Mouse (Mus musculus): ENCODE measurements at regions not wholly inside any gene's neighbourhood (a gene's known extent, or its start where the extent isn't known, plus 50 kb on each side); places are given as distances from the start of the nearest gene placed in this dataset.

- TF ChIP-seq JUND (conservative IDR thresholded peaks at IDR 0.05; ENCODE audit: low read depth, low read length): no peak
- no peak for TF ChIP-seq POLR2A (IDR thresholded peaks at IDR 0.05; ENCODE audit: low read depth, low read length)
- TF ChIP-seq TCF12 (IDR thresholded peaks at IDR 0.05; ENCODE audit: low read depth, low read length): no peak
- no peak for TF ChIP-seq ZKSCAN1 (IDR thresholded peaks at IDR 0.05; ENCODE audit: borderline replicate concordance, low read depth, low read length)
- no peak for TF ChIP-seq GABPA (IDR thresholded peaks at IDR 0.05; ENCODE audit: insufficient replicate concordance, low read depth, low read length)
- TF ChIP-seq CHD2 (IDR thresholded peaks at IDR 0.05; ENCODE audit: low read length): no peak
- no peak for TF ChIP-seq MAX (IDR thresholded peaks at IDR 0.05; ENCODE audit: low read length)
- TF ChIP-seq ZMIZ1 (IDR thresholded peaks at IDR 0.05; ENCODE audit: low read depth, low read length): no peak
- no peak for TF ChIP-seq NELFE (IDR thresholded peaks at IDR 0.05; ENCODE audit: low read depth, low read length)
- no peak for TF ChIP-seq CTCF (conservative IDR thresholded peaks at IDR 0.05 in 1 of 2, IDR thresholded peaks at IDR 0.05 in 1 of 2; ENCODE audit: low read depth in 2 of 2, low read length in 2 of 2)
- no peak for TF ChIP-seq SIN3A (IDR thresholded peaks at IDR 0.05; ENCODE audit: low read length)
- no peak for TF ChIP-seq KAT2A (IDR thresholded peaks at IDR 0.05; ENCODE audit: insufficient replicate concordance, low read length)
- no peak for TF ChIP-seq ELF1 (IDR thresholded peaks at IDR 0.05; ENCODE audit: low read depth, low read length)
- TF ChIP-seq MAFK (IDR thresholded peaks at IDR 0.05; ENCODE audit: insufficient replicate concordance, low read length): no peak
- TF ChIP-seq USF2 (conservative IDR thresholded peaks at IDR 0.05; ENCODE audit: low read depth, low read length): no peak
- TF ChIP-seq CHD1 (IDR thresholded peaks at IDR 0.05; ENCODE audit: low read depth, low read length): no peak
- TF ChIP-seq MEF2A (IDR thresholded peaks at IDR 0.05; ENCODE audit: borderline replicate concordance, low read depth, low read length): no peak
- no peak for TF ChIP-seq NRF1 (IDR thresholded peaks at IDR 0.05; ENCODE audit: low read depth, low read length)
- TF ChIP-seq MYC (IDR thresholded peaks at IDR 0.05; ENCODE audit: low read depth, low read length): no peak
- TF ChIP-seq RCOR1 (conservative IDR thresholded peaks at IDR 0.05; ENCODE audit: low read depth, low read length): no peak
- no peaks in the 10 kb centered on the region for H3K27me3 ChIP-seq (replicated peaks)
- dilution Hi-C loops (cut with MboI; ENCODE audit: extremely low pct_ligation_motif_present, extremely low pct_unique_long_range_greater_than_20kb, low sequenced_read_pairs): no loop called here
Measured at GRCm38 (mm10) chr2:108110140-108110539, 819.7 kb downstream of the Kcna4 start.

GRCm38 (mm10) chr2:108145694-108146093 is 855.3 kb downstream of the Kcna4 start:
- Histone ChIP-seq H3K4me1 (ENCODE audit: control insufficient read depth in 1 of 2, insufficient read depth in 2 of 2) (no peaks in the 10 kb centered on the region), H3K27me3 (replicated peaks) (no peaks in the 10 kb centered on the region), H3K79me2 (replicated peaks; ENCODE audit: control insufficient read depth, extremely low read depth, insufficient read depth, poor library complexity, severe bottlenecking) (no peaks in the 10 kb centered on the region), H3K27ac (ENCODE audit: insufficient read depth, low read depth) (no peak overlapping the region), H3K9ac (ENCODE audit: insufficient read depth, low read depth) (no peak overlapping the region), H3K36me3 (replicated peaks in 1 of 2; ENCODE audit: control insufficient read depth in 1 of 2, insufficient read depth in 1 of 2, low read length in 1 of 2) (no peaks in the 10 kb centered on the region), H3K4me3 (replicated peaks in 1 of 3; ENCODE audit: low read depth in 2 of 3, low read length in 2 of 3, poor library complexity in 1 of 3) (no peak overlapping the region), H3K9me3 (replicated peaks; ENCODE audit: low read length) (peaks cover 7% of the 10 kb centered on the region), H3K4me2 (ENCODE audit: insufficient read depth, low read depth, poor library complexity, severe bottlenecking) (no peak overlapping the region)
- in situ Hi-C loops (cut with MboI; ENCODE audit: low pct_ligation_motif_present, low pct_unique_long_range_greater_than_20kb, low sequenced_read_pairs): no loop called here
- no peak for DNase-seq (ENCODE audit: extremely low read depth)
- dilution Hi-C loops (cut with MboI; ENCODE audit: extremely low pct_ligation_motif_present, extremely low pct_unique_long_range_greater_than_20kb, low sequenced_read_pairs): no loop called here
- TF ChIP-seq ZMIZ1 (IDR thresholded peaks at IDR 0.05; ENCODE audit: low read depth, low read length) (no peak), CTCF (conservative IDR thresholded peaks at IDR 0.05 in 1 of 2, IDR thresholded peaks at IDR 0.05 in 1 of 2; ENCODE audit: low read depth in 2 of 2, low read length in 2 of 2) (no peak), JUND (conservative IDR thresholded peaks at IDR 0.05; ENCODE audit: low read depth, low read length) (no peak), TCF12 (IDR thresholded peaks at IDR 0.05; ENCODE audit: low read depth, low read length) (no peak), PAX5 (IDR thresholded peaks at IDR 0.05; ENCODE audit: low read length) (no peak), SMC3 (IDR thresholded peaks at IDR 0.05; ENCODE audit: low read depth, low read length) (no peak), E2F4 (IDR thresholded peaks at IDR 0.05; ENCODE audit: insufficient replicate concordance, low read depth, low read length) (no peak)

More at GRCm38 (mm10) chr2:108110140-108110539, 819.7 kb downstream of the Kcna4 start:
- in situ Hi-C loops (cut with MboI; ENCODE audit: low pct_ligation_motif_present, low pct_unique_long_range_greater_than_20kb, low sequenced_read_pairs): no loop called here
- H3K4me2 ChIP-seq (ENCODE audit: insufficient read depth, low read depth, poor library complexity, severe bottlenecking): no peak overlapping the region
- no peaks in the 10 kb centered on the region for H3K36me3 ChIP-seq (replicated peaks in 1 of 2; ENCODE audit: control insufficient read depth in 1 of 2, insufficient read depth in 1 of 2, low read length in 1 of 2)
- no peak overlapping the region for H3K4me3 ChIP-seq (replicated peaks in 1 of 3; ENCODE audit: low read depth in 2 of 3, low read length in 2 of 3, poor library complexity in 1 of 3)
- peak; percentile 9 for DNase-seq (ENCODE audit: extremely low read depth)
- no peak overlapping the region for H3K9ac ChIP-seq (ENCODE audit: insufficient read depth, low read depth)
- H3K79me2 ChIP-seq (replicated peaks; ENCODE audit: control insufficient read depth, extremely low read depth, insufficient read depth, poor library complexity, severe bottlenecking): no peaks in the 10 kb centered on the region
- peaks cover 3% of the 10 kb centered on the region for H3K9me3 ChIP-seq (replicated peaks; ENCODE audit: low read length)
- H3K4me1 ChIP-seq (ENCODE audit: control insufficient read depth in 1 of 2, insufficient read depth in 2 of 2): no peaks in the 10 kb centered on the region
- no peak overlapping the region for H3K27ac ChIP-seq (ENCODE audit: insufficient read depth, low read depth)

All from CH12.LX (cell line).